Mouse (Mus musculus): ENCODE measurements around the gene Mgme1. TPM values are rescaled to one million over a fixed set of nuclear protein-coding genes. Genes with fewer than 3 reads are reported as not detected.

The Mgme1 gene
- polyA plus RNA-seq, 1 experiment from 2014 or later = 16.7 TPM

DNA sequence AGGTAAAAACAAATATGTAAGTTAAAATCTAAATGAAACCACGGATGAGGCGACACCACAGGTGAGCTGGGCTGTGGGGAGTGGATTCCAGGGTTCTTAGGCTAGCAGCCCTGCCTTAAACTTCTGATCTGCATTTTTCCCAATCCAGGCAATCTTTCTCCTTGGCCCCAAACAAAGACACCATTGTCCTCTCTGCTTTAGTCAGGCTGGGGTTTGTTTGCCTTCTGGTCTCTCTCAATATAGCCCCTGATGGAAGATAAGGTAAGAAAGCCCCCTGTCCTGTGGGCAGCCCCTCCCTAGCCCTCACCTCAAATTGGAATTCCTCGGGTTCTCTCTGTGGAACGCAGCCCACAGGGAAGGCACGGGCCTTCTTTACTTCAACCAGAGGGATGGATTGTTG lies 39.8 kb downstream of the Mgme1 start:
- Histone ChIP-seq H3K36me3 (ENCODE audit: control insufficient read depth, insufficient read depth, low read length) (no peaks in the 10 kb centered on the region), H3K9me3 (ENCODE audit: control insufficient read depth, low read length) (no peaks in the 10 kb centered on the region), H3K4me2 (ENCODE audit: low read depth, low read length) (no peak overlapping the region), H3K27ac (replicated peaks; ENCODE audit: low read depth, low read length) (no peak overlapping the region), H3K9ac (ENCODE audit: low read depth, low read length) (no peak overlapping the region), H3K4me3 (ENCODE audit: low read depth, low read length) (no peak overlapping the region), H3K27me3 (replicated peaks; ENCODE audit: control insufficient read depth, insufficient read depth, low read length) (no peaks in the 10 kb centered on the region), H3K4me1 (ENCODE audit: control insufficient read depth, insufficient read depth, low read length) (no peaks in the 10 kb centered on the region)
- 22% methylated on average over 5 of the region's 5 CpGs for WGBS
- no peak for ATAC-seq (ENCODE audit: low read depth)
- no peak for DNase-seq (ENCODE audit: low spot score)

DNA sequence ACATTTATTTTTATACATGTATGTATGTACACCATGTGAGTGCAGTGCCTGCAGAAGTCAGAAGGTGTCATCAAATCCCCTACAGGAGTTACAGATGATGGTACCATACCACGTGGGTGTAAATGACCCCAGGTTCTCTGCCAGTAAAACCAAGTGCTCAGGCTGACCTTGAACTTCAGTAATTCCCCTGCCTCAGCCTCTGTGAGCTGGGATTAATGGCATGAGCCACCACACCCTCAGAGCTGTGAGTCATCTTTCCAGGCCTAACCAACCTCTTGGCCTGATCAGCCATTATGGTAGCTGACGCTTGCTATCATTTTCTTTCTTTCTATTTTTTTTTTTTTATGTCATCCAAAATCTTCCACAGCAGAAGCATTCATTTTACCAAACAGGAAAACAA lies 40.9 kb downstream of the Mgme1 start:
- Histone ChIP-seq H3K27ac (replicated peaks; ENCODE audit: low read depth, low read length) (no peak overlapping the region), H3K36me3 (ENCODE audit: control insufficient read depth, insufficient read depth, low read length) (no peaks in the 10 kb centered on the region), H3K4me1 (ENCODE audit: control insufficient read depth, insufficient read depth, low read length) (no peaks in the 10 kb centered on the region), H3K9ac (ENCODE audit: low read depth, low read length) (no peak overlapping the region), H3K27me3 (replicated peaks; ENCODE audit: control insufficient read depth, insufficient read depth, low read length) (no peaks in the 10 kb centered on the region), H3K4me2 (ENCODE audit: low read depth, low read length) (no peak overlapping the region), H3K4me3 (ENCODE audit: low read depth, low read length) (no peak overlapping the region), H3K9me3 (ENCODE audit: control insufficient read depth, low read length) (no peaks in the 10 kb centered on the region)
- ATAC-seq (ENCODE audit: low read depth) (no peak), DNase-seq (ENCODE audit: low spot score) (no peak)
- 85% methylated on average over 2 of the region's 2 CpGs for WGBS

DNA sequence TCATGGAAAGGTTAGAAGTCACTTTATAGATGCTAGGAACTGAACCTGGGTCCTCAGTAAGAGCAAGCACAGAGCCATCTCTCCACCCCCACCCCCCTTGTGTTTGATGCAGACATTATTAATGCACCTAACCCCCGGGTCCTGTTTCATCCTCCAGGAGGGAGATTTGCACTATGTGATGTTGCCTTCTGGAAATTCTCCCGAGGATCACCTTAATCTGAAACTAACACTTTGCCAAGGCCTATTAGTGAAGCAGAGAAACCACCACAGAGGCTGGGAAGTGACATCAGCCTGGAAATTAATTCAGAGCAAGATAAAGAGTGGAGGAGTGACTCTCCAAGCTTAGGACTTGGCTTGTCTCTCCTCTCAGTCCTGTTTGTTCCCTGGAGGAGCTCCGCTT lies 53.8 kb downstream of the Mgme1 start:
- no peaks in the 10 kb centered on the region for H3K36me3 ChIP-seq (ENCODE audit: control insufficient read depth, insufficient read depth, low read length)
- peak; percentile 63; the same call in 1 of the 2 replicates for ATAC-seq (ENCODE audit: low read depth)
- H3K9me3 ChIP-seq (ENCODE audit: control insufficient read depth, low read length) = no peaks in the 10 kb centered on the region
- DNase-seq (ENCODE audit: low spot score) = peak; percentile 34
- H3K27me3 ChIP-seq (replicated peaks; ENCODE audit: control insufficient read depth, insufficient read depth, low read length) = peaks cover 13% of the 10 kb centered on the region
- H3K4me2 ChIP-seq (ENCODE audit: low read depth, low read length) = no peak overlapping the region
- no peak overlapping the region for H3K27ac ChIP-seq (replicated peaks; ENCODE audit: low read depth, low read length)
- WGBS = 60% methylated on average over 3 of the region's 3 CpGs
- H3K4me3 ChIP-seq (ENCODE audit: low read depth, low read length) = no peak overlapping the region
- H3K4me1 ChIP-seq (ENCODE audit: control insufficient read depth, insufficient read depth, low read length) = no peaks in the 10 kb centered on the region
- no peak overlapping the region for H3K9ac ChIP-seq (ENCODE audit: low read depth, low read length)

DNA sequence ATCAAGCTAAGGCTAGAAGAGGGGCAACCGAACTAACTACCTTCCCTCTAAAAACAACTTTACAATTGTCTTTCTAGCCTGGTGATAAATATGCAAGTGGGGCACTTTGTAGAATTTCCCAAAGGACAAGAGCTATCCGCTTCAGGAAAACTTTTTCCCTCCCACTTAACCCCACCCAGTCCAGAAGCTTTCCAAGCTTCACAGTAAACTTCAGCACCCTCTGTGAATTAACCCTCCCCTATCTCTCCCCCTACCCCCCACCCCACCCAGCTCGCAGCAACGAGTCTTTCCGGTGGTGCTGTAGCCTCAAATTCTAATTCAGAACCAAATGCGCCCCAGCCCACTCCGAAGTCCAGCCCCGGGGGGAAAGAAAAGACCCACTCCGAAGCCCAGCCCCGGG lies 59.0 kb downstream of the Mgme1 start:
- DNase-seq (ENCODE audit: low spot score) = no peak
- Histone ChIP-seq H3K36me3 (ENCODE audit: control insufficient read depth, insufficient read depth, low read length) (no peaks in the 10 kb centered on the region), H3K27ac (replicated peaks; ENCODE audit: low read depth, low read length) (no peak overlapping the region), H3K4me3 (ENCODE audit: low read depth, low read length) (peak overlapping the region; percentile 59), H3K9ac (ENCODE audit: low read depth, low read length) (no peak overlapping the region), H3K4me2 (ENCODE audit: low read depth, low read length) (peak overlapping the region; percentile 99), H3K9me3 (ENCODE audit: control insufficient read depth, low read length) (no peaks in the 10 kb centered on the region), H3K27me3 (replicated peaks; ENCODE audit: control insufficient read depth, insufficient read depth, low read length) (peaks cover 61% of the 10 kb centered on the region), H3K4me1 (ENCODE audit: control insufficient read depth, insufficient read depth, low read length) (no peaks in the 10 kb centered on the region)
- ATAC-seq (ENCODE audit: low read depth) = no peak
- 1% methylated on average over 7 of the region's 10 CpGs for WGBS

DNA sequence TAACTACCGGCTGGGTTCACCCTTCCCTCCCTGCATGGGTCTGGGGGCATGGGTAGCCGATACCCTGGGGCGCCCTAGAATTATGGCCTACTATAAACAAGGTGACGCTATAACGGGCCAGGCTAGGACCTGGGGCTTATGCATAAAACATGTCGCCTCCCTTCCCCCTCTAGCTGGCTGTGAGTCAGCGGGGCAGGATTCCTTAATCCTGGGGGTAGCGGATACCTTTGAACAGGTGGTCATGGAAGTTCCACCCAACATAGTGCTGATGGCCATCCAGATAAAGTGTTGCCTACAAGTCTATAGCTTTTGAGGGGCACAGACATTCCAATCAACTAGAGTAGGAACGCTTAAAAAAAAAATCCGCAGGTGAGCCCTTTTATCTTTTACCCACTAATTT lies 59.5 kb downstream of the Mgme1 start:
- Histone ChIP-seq H3K27ac (replicated peaks; ENCODE audit: low read depth, low read length) (no peak overlapping the region), H3K27me3 (replicated peaks; ENCODE audit: control insufficient read depth, insufficient read depth, low read length) (peaks cover 62% of the 10 kb centered on the region), H3K4me2 (ENCODE audit: low read depth, low read length) (peak overlapping the region; percentile 99), H3K4me1 (ENCODE audit: control insufficient read depth, insufficient read depth, low read length) (no peaks in the 10 kb centered on the region), H3K9me3 (ENCODE audit: control insufficient read depth, low read length) (no peaks in the 10 kb centered on the region), H3K36me3 (ENCODE audit: control insufficient read depth, insufficient read depth, low read length) (no peaks in the 10 kb centered on the region), H3K9ac (ENCODE audit: low read depth, low read length) (no peak overlapping the region), H3K4me3 (ENCODE audit: low read depth, low read length) (peak overlapping the region; percentile 59)
- 5% methylated on average over 10 of the region's 10 CpGs for WGBS
- DNase-seq (ENCODE audit: low spot score) (no peak), ATAC-seq (ENCODE audit: low read depth) (no peak)

DNA sequence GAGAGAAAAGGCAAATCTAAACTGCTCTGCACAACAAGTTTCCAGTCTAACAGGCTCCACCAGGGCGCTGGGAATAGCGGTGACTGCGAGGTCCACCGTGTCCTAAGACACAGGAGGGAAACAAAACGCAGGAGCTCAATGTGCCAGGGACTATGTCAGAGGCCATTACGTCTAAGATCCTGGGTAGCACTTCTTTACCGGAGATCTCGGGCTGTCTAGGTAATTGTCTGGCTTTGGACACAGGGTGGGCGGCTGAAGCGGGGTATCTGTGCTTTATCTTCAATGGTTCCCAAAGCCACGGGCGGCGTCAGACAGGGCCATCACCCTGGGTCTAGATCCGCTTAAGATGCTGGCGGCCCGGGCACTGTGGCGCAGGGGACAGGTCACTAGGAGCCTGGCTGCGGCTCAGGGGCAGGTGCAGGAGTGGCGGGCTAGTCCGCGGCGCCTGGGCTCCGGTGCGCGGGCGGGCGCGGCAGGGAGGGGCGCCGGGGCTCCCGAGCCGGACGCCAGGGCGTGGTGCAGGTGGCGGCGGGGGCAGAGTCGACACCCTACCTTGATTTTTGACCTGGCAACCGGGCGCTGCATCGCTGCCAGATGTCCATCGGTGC lies 60.0 kb downstream of the Mgme1 start:
- DNase-seq (ENCODE audit: low spot score) (no peak), ATAC-seq (ENCODE audit: low read depth) (no peak)
- Histone ChIP-seq H3K36me3 (ENCODE audit: control insufficient read depth, insufficient read depth, low read length) (no peaks in the 10 kb centered on the region), H3K9ac (ENCODE audit: low read depth, low read length) (peak overlapping the region; percentile 51), H3K4me3 (ENCODE audit: low read depth, low read length) (peak overlapping the region; percentile 59), H3K4me1 (ENCODE audit: control insufficient read depth, insufficient read depth, low read length) (no peaks in the 10 kb centered on the region), H3K27ac (replicated peaks; ENCODE audit: low read depth, low read length) (no peak overlapping the region), H3K9me3 (ENCODE audit: control insufficient read depth, low read length) (no peaks in the 10 kb centered on the region), H3K27me3 (replicated peaks; ENCODE audit: control insufficient read depth, insufficient read depth, low read length) (peaks cover 65% of the 10 kb centered on the region), H3K4me2 (ENCODE audit: low read depth, low read length) (peak overlapping the region; percentile 99)
- 2% methylated on average over 17 of the region's 41 CpGs for WGBS

Other genes starting within 250 kb of the Mgme1 start
- not detected in 2 replicates for gene Banf2, start 237.6 kb upstream of the Mgme1 start, polyA plus RNA-seq (2014; fragmentation: Nextera tagmentation; extraction: Ambion mirVana)
- gene Snx5, start 243 bp downstream of the Mgme1 start, polyA plus RNA-seq (2014; fragmentation: Nextera tagmentation; extraction: Ambion mirVana) = 111 and 120 TPM in 2 replicates
- 1.1 and 3.0 TPM in 2 replicates for gene Ovol2, start 61.5 kb downstream of the Mgme1 start, polyA plus RNA-seq (2014; fragmentation: Nextera tagmentation; extraction: Ambion mirVana)
- gene Kat14, start 98.3 kb downstream of the Mgme1 start, polyA plus RNA-seq (2014; fragmentation: Nextera tagmentation; extraction: Ambion mirVana) = 35.0 and 38.1 TPM in 2 replicates
- 0.52 and 1.3 TPM in 2 replicates for gene Pet117, start 98.3 kb downstream of the Mgme1 start, polyA plus RNA-seq (2014; fragmentation: Nextera tagmentation; extraction: Ambion mirVana)